Mouse (Mus musculus) lung, adult 2 months (tissue): ENCODE results near the gene Fastkd5.

ENCODE experiments used
- CTCF ChIP-seq: fragments of 200-500 bp; IDR thresholded peaks from 2 replicates; pipeline ENCODE4 v1.5.1; 2011; ENCODE audit warnings: mild to moderate bottlenecking, low read length, control low read depth; ENCODE audit not compliant: insufficient read depth
- POLR2A ChIP-seq: fragments of 200-500 bp; IDR thresholded peaks from 2 replicates; pipeline ENCODE4 v1.6.1; 2011; ENCODE audit warnings: low read depth, mild to moderate bottlenecking, control low read depth, low read length, borderline replicate concordance; ENCODE audit errors: extremely low read depth

DNA sequence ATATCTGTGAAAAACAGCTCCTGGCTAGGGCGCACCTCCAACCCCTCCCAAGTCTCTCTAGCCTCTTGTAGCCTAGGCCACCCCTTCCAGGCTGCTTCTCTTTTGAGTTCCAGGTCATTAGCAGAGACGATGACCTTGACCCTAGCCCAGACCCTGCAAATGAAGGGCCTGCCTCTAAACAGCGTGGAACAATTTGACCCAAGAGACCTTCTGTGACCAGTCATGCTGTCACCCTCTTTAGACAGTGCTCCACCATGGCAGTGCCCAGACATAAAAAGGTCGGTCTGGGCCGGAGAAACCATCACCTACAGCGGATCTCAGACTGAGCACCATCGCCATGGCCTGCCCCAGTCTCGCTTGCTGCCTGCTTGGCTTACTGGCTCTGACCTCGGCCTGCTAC is 54.0 kb downstream of the Fastkd5 start, which contains the start of gene Oxt:
- TF ChIP-seq CTCF (no peak), POLR2A (no peak)
